Mouse (Mus musculus) bone marrow, adult 2 months (tissue): ENCODE data around the gene Npas3.

Experiments used
- CTCF ChIP-seq: fragments of 200-500 bp; IDR thresholded peaks from 2 replicates; pipeline ENCODE4 v1.5.1; 2011; ENCODE audit warnings: low read length, control low read depth; ENCODE audit not compliant: control insufficient read depth, insufficient read depth
- POLR2A ChIP-seq: fragments of 200-500 bp; IDR thresholded peaks from 2 replicates; pipeline ENCODE4 v1.6.1; 2011; ENCODE audit warnings: low read depth, mild to moderate bottlenecking, control low read depth, low read length, borderline replicate concordance; ENCODE audit not compliant: control insufficient read depth

GRCm38 (mm10) chr12:53416096-53416495, 167.6 kb downstream of the Npas3 start:
- TF ChIP-seq POLR2A (no peak), CTCF (no peak)
